Mouse (Mus musculus): ENCODE data around the gene Prol1. TPM values are rescaled to one million over a fixed set of nuclear protein-coding genes. Genes with fewer than 3 reads are reported as not detected.
"Not testable (repeated sequence)": the region's sequence is repeated elsewhere in the genome, so short reads cannot be mapped to it uniquely, and the experiment has no call there.

Prol1 gene
- not detected for total RNA-seq (2021)
- long read RNA-seq, experiment 1: 0 reads
- long read RNA-seq, experiment 2: 0 reads

DNA sequence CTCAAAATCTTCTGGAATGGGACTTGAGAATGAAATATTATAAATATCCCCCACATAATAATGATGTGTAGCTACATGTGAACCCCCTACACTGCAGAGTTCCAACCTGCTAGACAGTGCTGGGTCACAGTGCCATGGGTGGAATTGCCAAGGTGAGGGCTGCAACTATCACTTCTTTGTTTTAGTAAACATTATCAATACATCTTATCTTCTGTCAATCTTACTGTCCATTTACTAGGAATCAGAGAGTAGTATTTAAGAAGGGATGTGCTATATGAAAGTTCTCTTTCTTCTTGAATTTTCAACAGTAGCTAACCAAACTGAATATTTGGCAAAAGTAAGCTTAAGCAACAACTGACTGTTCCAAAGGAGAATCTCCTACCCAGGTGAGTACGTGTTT, at the start of gene Prol1:
Prol1 (plus strand) TSS at position 301 of the 400 bp plus-strand sequence.
- DNase-seq (ENCODE audit: low spot score in 2 of 2): no peak

DNA sequence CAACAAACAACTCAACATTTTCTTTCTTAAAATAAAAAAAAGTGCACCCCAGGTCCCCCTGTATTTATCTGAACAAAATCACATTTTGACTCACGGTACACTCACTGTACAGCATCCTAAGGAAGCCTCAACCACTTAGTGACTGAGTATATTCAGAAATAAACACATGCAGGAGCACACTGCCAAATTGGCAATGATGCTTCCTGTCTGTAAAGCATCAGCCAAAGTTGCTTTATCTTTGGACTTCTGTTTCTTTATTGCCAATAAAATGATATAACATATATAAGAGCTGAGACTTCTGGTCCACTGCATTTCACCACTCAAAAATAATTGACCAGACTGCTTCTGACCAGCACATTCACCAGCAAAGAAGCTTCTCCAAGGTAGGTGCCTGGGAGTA, 48.5 kb upstream of the Prol1 start, which contains the start of gene Gm7714:
Gm7714 (plus strand) TSS at position 301 of the 400 bp plus-strand sequence.
- no peak for DNase-seq (ENCODE audit: low spot score in 2 of 2)

DNA sequence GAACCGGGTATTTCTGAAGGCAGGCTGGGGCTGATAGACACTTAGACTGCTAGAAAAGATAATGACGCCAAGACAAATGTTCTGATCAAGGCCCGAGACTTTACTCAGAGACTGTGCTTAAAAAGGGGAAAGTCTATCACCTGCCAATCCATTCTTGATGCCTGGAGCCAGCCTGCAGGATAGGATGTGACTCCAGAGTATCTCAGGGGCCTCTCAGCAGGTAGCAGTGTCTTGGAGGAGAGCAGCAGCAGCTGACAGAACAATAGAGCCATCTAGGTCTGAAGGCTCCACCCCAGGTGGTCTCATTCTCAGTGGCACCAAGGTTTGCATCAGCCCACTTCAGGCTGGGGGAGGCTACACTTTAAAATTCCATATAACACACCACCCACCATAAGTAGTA, 5.8 kb upstream of the Prol1 start:
- DNase-seq (ENCODE audit: low spot score in 2 of 2): not testable (repeated sequence)

DNA sequence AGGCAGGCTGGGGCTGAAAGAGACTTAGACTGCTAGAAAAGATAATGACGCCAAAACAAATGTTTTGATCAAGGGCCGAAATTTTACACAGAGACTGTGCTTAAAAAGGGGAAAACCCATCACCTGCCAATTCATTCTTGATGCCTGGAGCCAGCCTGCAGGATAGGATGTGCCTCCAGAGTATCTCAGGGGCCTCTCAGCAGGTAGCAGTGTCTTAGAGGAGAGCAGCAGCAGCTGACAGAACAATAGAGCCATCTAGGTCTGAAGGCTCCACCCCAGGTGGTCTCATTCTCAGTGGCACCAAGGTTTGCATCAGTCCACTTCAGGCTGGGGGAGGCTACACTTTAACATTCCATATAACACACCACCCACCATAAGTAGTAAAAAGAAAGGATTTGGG, 31.4 kb downstream of the Prol1 start:
- not testable (repeated sequence) for DNase-seq (ENCODE audit: low spot score in 2 of 2)

DNA sequence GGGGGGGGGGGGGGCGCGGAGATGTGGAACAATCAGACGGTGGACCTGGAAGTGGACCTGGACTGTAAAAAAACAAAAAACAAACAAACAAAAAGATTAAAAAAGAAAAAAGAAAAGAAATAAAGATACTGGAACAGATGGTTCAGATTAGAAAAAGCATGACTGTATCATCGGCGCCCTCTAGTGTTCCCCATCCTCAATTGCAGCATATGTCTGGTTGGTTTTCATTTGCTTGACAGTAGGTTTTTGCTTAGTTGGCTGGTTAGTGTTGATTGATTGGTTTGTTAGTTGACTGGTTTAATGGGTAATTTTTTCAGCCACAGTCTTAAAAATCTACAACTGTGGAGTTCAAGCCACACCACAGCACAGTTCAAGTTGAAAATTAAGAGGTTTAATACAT, 47.7 kb downstream of the Prol1 start:
- DNase-seq (ENCODE audit: low spot score in 2 of 2): peak; percentile 37 to 59

DNA sequence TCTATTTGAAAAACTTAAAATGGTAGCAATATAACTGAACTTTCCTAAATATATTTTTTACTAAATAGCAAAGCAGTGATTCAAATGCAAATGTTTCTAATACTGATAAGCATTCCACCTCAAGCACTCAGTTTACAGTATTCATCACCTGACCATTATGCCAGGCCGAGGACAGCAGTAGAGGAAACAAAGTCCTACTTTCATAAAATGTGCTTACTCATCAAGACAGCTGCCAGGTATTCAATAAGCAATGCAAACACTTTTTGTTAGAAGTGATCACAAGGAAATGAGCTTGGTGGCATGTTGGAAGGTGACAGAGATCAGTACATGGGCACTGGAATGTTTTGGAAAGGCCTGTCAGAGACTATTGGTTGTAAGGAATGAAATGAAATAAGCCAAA, 49.8 kb downstream of the Prol1 start:
- no peak for DNase-seq (ENCODE audit: low spot score in 2 of 2)

DNA sequence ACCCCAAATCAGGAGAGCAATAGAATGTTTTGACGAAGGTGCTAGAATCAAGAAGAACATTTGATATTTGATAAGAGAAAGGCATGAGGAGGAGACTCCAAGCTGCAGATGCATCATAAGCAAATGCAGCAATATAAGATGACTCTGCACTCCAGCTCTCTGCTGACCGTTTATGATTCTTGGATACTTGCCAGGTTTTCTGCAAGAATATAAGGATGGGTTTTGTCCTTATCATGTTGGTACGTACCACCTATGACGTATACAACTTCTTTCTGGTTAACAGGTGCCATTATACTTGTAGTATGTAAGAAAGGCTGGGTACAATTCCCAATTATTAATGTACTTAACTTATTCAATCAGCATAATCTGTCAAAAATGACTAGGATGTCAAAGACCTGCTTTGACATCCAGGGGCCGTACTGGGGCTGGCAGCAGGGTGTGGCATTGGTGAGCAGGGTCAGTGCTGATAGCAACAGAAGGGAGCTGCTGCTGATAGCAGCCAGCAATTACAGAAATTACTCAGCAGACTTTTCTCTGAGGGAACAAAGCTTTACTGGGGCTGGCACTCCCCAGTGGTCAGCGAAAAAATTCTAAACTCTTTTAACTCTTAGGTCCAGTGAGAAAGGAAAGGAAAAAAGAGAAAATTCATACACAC, 53.6 kb downstream of the Prol1 start:
- DNase-seq (ENCODE audit: low spot score in 2 of 2): no peak

DNA sequence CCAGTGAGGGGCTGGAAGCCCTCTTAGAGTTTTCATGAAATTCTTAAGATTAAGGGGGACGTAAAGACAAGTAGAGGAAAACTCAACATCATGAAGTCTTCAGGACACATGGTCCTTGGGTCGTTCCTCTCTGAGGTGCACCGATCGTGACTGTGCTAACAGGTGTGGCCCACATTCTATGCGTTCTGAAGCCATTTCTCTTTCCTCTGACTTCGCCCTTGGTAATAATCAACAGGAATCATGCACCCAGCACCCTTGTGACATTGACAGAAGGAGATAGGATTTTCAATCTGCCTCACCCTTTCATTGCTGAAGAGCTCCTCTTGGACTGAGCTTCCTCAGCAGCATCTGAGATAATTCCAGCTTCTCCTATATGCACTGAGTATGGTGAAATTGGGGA, 55.5 kb downstream of the Prol1 start:
- no peak for DNase-seq (ENCODE audit: low spot score in 2 of 2)

DNA sequence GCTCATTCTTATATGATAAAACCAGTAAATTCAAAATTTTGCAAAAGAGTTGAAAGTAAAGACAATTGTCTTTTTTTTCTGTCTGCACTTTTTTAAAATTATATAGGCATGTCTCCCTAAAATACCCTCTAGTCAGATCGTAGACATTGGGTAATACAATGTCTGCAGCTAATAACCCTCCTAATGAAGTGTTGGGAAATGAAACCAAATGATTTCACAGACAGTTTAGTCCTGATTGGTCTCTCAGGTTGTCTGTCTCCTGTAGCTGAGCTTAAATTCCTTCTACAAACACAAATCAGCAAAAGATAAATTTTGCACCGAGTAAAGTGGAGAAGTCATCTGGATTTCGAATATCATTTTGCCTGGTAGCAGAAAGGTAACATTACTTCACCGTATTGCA, 58.7 kb downstream of the Prol1 start, which contains the start of gene Amtn:
Amtn (plus strand) TSS at position 301 of the 400 bp plus-strand sequence.
- DNase-seq (ENCODE audit: low spot score in 2 of 2): no peak

Other genes starting within 250 kb of the Prol1 start
- gene Smr2, start 230.8 kb upstream of the Prol1 start, total RNA-seq (2021): not detected
- gene Gm11116, start 205.8 kb upstream of the Prol1 start, total RNA-seq (2021): not detected
- not detected for gene Gm11115, start 163.2 kb upstream of the Prol1 start, total RNA-seq (2021)
- not detected for gene Gm7714, start 48.4 kb upstream of the Prol1 start, total RNA-seq (2021)
- not detected for gene Amtn, start 58.8 kb downstream of the Prol1 start, total RNA-seq (2021)
- not detected for gene Ambn, start 138.7 kb downstream of the Prol1 start, total RNA-seq (2021)
- not detected for gene Enam, start 170.7 kb downstream of the Prol1 start, total RNA-seq (2021)
- gene Jchain, start 210.6 kb downstream of the Prol1 start, total RNA-seq (2021): under 1 TPM in 1 of 2 experiments, not detected in 1; 0.55 TPM
- gene Utp3, start 237.2 kb downstream of the Prol1 start, total RNA-seq (2021): 10 to 100 TPM; 25.5 to 26.3 TPM
- 100 to 1,000 TPM; 160 to 165 TPM for gene Rufy3, start 247.7 kb downstream of the Prol1 start, total RNA-seq (2021)